Mouse (Mus musculus): Measurements from ENCODE around the gene Tbc1d4. TPM values are rescaled to one million over a fixed set of nuclear protein-coding genes. Genes with fewer than 3 reads are reported as not detected.

Gene Tbc1d4
- polyA plus RNA-seq, 1 experiment, result not detected

- no peak for TF ChIP-seq GATA1 (IDR thresholded peaks at IDR 0.05; ENCODE audit: low read length)
These were observed 92.1 kb downstream of the Tbc1d4 start for GRCm38 (mm10) chr14:101516864-101517263.

GRCm38 (mm10) chr14:101516031-101516430 is 93.0 kb downstream of the Tbc1d4 start:
- no peak for TF ChIP-seq GATA1 (IDR thresholded peaks at IDR 0.05; ENCODE audit: low read length)

GRCm38 (mm10) chr14:101515271-101515670 is 93.7 kb downstream of the Tbc1d4 start:
- no peak for TF ChIP-seq GATA1 (IDR thresholded peaks at IDR 0.05; ENCODE audit: low read length)

- TF ChIP-seq GATA1 (IDR thresholded peaks at IDR 0.05; ENCODE audit: low read length), result no peak
These were observed 94.4 kb downstream of the Tbc1d4 start for GRCm38 (mm10) chr14:101514557-101514971.

- no peak for TF ChIP-seq GATA1 (IDR thresholded peaks at IDR 0.05; ENCODE audit: low read length)
These were observed 95.8 kb downstream of the Tbc1d4 start for GRCm38 (mm10) chr14:101513163-101513562.

GRCm38 (mm10) chr14:101511410-101511809 is 97.6 kb downstream of the Tbc1d4 start:
- no peak for TF ChIP-seq GATA1 (IDR thresholded peaks at IDR 0.05; ENCODE audit: low read length)

GRCm38 (mm10) chr14:101510540-101511313 is 98.3 kb downstream of the Tbc1d4 start:
- TF ChIP-seq GATA1 (IDR thresholded peaks at IDR 0.05; ENCODE audit: low read length), result no peak

GRCm38 (mm10) chr14:101509759-101510158 is 99.2 kb downstream of the Tbc1d4 start:
- TF ChIP-seq GATA1 (IDR thresholded peaks at IDR 0.05; ENCODE audit: low read length), result no peak

- no peak for TF ChIP-seq GATA1 (IDR thresholded peaks at IDR 0.05; ENCODE audit: low read length)
These were observed 101.0 kb downstream of the Tbc1d4 start for GRCm38 (mm10) chr14:101507956-101508355.

- no peak for TF ChIP-seq GATA1 (IDR thresholded peaks at IDR 0.05; ENCODE audit: low read length)
These were observed 101.8 kb downstream of the Tbc1d4 start for GRCm38 (mm10) chr14:101507146-101507545.

- no peak for TF ChIP-seq GATA1 (IDR thresholded peaks at IDR 0.05; ENCODE audit: low read length)
These were observed 103.2 kb downstream of the Tbc1d4 start for GRCm38 (mm10) chr14:101505805-101506204.

- no peak for TF ChIP-seq GATA1 (IDR thresholded peaks at IDR 0.05; ENCODE audit: low read length)
These were observed 104.4 kb downstream of the Tbc1d4 start for GRCm38 (mm10) chr14:101504473-101505200.

GRCm38 (mm10) chr14:101503168-101503961 is 105.6 kb downstream of the Tbc1d4 start:
- no peak for TF ChIP-seq GATA1 (IDR thresholded peaks at IDR 0.05; ENCODE audit: low read length)

- no peak for TF ChIP-seq GATA1 (IDR thresholded peaks at IDR 0.05; ENCODE audit: low read length)
These were observed 107.1 kb downstream of the Tbc1d4 start for GRCm38 (mm10) chr14:101501868-101502267.

GRCm38 (mm10) chr14:101501452-101501851 is 107.5 kb downstream of the Tbc1d4 start:
- no peak for TF ChIP-seq GATA1 (IDR thresholded peaks at IDR 0.05; ENCODE audit: low read length)

GRCm38 (mm10) chr14:101500826-101501225 is 108.2 kb downstream of the Tbc1d4 start:
- no peak for TF ChIP-seq GATA1 (IDR thresholded peaks at IDR 0.05; ENCODE audit: low read length)

Data from G1E-ER4 (cell line).